Mouse (Mus musculus) kidney, postnatal 14 days (tissue): ENCODE measurements around the gene 2010111I01Rik.
"Not testable (repeated sequence)": the region's sequence is repeated elsewhere in the genome, so short reads cannot be mapped to it uniquely, and the experiment has no call there.

Source experiments
- DNase-seq: peaks from one replicate; pipeline ENCODE4 v3.0.0; 2022; ENCODE audit warnings: mixed read lengths

2010111I01Rik gene

DNA sequence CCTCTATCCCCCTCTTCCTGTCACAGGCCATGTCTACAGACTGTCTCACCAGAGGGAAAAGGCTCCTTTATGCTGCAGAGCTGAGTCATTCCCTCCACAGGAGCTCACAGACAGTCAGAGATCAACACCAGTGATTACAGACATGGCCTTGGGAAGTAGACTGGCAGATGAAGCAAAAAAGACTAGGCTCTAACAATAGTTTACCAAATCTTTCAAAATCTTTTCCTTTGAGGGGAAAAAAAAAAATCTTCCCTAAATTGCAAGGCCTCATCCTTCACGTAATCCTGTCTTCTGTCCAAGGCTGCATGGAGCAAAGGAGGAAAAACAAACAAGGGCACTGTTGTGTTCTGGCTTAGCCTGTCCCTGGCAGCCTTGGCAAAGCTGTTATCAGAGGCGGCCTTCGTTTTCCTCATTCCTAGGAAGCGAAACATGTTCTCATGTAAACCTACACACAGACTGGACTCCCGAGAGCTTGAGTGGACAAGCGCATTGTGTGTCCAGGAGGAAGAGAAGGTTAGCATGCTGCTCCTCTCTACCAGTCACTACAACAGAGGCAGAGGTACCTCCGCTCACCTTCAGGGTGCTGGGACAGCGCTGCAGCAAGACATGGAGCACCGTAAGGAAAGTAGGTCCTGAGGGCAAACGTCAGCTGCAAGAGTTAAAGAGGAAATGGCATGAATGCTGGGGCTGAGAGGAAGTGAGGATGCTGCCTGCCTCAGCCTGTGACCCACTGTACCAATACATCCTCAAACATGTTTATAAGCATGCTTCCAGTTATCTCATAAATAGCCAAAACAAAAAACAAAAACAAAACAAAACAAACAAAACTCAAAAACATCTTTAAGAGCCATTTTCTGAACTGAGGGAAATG, 360.5 kb downstream of the 2010111I01Rik start:
- no peak for DNase-seq

DNA sequence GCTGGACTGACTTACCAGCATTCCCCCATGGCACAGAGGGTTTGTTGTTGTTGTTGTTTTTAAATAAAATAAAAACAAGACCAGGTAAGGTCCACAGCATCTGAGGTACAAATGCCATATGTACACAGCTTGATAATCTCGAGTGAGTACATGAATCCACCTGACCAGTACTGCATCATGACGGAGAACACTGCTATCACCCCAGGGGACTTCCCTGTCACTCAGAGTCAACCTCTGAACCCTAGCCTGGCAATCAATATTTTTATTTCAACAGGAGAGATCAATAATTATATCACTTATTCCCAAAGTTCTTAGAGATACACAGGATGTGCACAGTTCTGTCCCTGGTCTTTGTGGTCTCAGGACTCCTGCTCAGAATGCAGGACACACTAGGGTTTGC, 361.3 kb downstream of the 2010111I01Rik start:
- DNase-seq = no peak

GRCm38 (mm10) chr13:63330236-63330860, 365.7 kb downstream of the 2010111I01Rik start:
- no peak for DNase-seq

GRCm38 (mm10) chr13:63331379-63331778, 366.7 kb downstream of the 2010111I01Rik start:
- peak; percentile 85 for DNase-seq

DNA sequence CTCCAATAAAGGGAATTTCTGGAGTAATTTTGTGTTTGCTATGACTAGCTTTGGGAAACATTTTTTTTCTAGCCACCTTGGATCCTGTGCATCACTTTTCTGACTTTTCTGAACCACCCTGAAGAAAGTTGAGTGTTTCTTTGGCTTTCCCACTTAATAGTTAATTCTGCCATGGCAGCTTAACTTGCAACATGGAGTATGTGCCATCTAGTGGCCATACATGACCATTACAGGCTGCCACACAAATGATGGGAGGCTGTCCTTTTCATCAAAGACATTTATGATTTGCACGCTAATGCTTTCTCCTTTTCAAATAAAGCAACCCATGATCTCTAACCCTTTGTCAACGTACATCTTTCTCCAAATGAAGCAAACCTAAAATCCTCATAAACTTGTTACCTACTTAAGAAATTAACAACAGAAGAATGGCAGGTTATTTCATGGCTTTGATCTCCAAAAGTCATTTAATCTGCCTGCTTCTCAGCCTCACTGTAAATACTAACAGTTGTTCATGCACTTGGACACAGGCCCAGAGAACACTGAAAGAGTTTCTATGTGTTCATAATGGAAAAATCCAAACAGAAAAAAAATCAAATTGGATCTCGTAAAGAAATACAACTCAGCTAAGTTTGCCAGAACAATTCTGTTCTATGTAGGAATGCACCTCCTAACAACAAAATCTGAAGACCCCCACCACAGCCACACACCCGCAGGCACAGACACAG, 368.0 kb downstream of the 2010111I01Rik start:
- DNase-seq = peak; percentile 77

GRCm38 (mm10) chr13:63335421-63336134, 370.9 kb downstream of the 2010111I01Rik start:
- DNase-seq = peak; percentile 51

DNA sequence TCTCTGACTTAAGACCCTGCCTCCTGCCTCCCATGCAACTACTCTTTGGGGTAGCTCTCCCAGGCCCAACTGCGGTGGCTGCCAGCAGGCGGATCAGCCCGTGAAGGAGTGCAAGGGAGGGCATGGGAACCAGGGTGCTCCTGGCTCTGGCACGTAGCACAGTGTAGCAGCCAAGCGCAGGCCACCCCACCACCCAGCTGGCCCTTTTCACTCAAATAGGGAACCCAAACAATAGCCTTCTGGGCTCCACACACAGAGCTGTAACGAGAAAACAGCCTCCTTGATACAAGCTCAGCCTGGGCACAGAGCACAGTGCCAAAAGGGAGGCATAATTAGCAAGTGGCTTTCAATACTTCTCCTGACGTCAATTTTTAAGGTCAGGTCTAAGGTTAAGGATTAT, 371.6 kb downstream of the 2010111I01Rik start:
- no peak for DNase-seq

- no peak for DNase-seq
Observed at GRCm38 (mm10) chr13:63337239-63337960, 372.7 kb downstream of the 2010111I01Rik start.

DNA sequence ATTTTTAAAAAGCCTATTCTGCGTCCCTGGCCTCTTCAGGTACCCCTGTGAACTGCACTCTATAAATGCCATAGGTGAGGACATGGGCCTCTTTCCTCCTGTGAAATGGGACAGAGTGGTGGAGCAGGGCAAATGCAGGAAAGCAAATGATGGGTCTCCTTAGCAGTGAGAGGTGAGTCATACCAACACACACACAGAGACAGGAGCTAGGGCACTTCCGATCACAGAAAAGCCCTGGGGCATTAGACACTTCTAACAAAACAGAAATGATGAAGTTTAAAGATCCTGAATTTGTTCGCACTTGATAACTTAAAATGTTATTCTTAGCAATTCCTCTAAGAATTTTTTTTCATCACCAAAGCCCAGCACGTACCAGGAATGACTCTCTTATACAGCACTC, 375.3 kb downstream of the 2010111I01Rik start:
- no peak for DNase-seq

- DNase-seq = no peak
Observed at GRCm38 (mm10) chr13:63342781-63343180, 378.1 kb downstream of the 2010111I01Rik start.

GRCm38 (mm10) chr13:63344481-63344880, 379.8 kb downstream of the 2010111I01Rik start:
- no peak for DNase-seq

DNA sequence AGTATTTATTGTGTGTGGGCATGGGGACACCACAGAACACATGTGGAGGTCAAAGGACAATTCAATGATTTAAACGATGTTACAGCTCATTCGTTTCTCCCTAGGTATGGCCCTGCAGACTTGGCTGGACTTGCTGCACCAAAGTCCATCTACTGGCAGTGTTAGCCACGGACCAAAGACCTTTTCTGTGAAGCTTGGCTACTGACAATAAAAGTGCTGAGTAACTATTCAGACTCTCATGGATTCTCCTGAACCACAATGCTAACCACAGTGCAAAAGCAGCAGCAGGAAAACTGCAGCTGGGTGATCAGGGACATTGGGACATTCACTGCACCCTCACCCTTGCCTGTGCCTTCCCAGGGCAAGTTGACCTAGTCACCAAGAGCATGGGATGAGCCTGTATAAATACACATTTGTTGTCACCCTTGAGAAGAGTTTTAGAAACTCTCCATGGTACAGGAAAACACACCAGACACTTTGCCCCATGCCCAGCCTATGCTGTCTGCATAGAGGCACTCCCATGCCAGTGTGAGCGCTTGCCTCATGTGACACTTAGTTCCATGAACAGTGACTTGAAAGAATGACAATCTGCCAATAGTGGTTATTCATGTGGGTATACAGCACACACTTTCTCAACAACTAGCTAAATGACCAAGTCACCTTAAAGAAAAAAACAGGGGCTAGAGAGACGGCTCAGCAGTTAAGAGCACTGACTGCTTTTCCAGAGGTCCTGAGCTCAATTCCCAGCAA, 381.0 kb downstream of the 2010111I01Rik start:
- DNase-seq = peak; percentile 62

DNA sequence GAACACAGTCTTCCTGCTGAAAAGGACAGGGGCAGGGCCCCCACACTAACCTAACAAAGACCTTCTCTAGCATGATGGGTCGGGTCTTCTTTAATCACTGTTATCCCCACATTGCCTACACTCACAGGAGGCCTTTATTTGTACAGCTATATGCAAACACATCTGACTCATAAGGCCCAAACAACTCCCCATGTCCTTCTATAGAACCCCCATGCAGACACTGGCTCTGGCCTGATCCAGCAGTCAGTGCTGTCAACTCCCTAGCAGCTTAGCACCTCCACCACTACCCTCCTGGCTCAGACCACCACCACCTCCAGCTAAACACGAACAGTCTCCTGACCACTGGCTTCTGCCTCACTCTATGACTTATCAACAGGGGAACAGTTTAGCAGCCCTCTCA, 382.9 kb downstream of the 2010111I01Rik start:
- DNase-seq = no peak

DNA sequence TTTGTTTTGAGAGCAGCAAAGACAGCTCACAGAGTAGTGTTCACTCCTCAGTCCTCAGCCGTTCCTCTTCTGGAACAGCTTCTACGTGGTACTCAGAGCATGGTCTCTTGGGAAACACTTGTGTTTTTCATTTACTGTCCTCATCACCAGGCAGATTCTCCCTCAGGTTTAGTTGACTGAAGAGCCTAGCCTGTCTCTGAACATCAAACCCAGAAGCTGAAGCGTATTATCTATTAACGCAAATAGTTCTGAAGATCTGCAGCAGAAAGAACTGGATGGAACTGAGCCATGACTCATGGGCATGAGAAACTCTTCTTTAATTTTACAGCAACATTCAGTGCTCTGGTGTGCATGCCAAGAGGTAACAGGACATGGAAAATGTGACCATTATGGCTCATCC, 385.4 kb downstream of the 2010111I01Rik start:
- DNase-seq = no peak

DNA sequence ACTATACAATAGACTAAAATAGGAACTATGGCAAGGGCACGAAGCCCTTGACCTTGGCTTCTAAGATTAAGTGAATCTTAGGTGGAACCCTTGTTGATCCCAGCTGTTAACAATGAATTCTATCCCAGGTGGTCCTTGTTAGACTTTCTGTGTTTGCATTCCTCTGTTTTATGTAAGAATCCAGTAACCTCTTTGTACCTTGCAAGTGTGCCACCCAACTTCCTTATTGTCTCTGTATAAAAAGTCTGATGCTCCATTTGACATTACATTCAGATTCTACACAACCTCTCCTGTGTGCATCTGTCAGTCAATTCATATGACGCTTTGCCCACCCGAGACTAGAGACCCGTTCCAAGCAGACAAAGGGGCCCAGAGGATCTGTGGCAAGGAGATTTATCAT, 388.6 kb downstream of the 2010111I01Rik start:
- not testable (repeated sequence) for DNase-seq

GRCm38 (mm10) chr13:63356101-63356500, 391.4 kb downstream of the 2010111I01Rik start:
- no peak for DNase-seq

DNA sequence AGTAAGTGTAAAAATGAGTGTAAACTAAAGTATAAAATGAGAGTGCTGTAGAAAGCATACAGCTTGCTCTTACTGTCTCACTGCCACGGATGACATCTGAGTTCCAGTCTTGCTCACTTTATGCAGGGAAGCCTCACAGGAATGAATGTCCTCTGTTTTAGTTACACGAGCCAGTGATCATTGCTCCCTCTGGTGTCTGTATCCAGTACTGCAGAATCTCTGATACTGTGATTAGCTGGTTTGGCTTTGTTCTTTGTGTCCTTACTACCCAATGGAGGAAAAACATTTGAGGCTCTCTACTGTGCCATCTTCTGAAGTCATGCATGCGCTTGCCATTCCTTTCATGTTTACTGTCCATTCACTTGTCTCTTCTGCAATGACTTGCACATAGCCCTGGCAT, 391.9 kb downstream of the 2010111I01Rik start:
- DNase-seq = peak; percentile 80

DNA sequence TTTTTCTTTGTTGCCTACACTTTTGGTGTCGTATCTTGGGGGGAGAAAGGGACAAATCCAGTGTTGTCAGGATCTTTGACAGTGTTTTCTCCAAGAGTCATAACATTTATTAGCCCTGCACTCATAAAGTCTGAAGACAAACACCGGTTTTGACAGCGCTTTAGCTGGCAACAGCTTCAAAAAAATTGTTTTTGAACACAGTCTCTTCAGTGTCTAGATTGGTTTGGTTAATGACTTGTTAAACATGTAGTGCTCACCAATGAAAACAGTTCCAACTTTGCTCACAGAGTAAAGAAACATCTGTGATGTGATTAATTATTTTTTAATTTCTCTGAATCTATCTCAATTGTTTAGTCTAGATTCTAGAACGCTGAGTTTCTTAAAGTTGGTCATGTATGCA, 394.7 kb downstream of the 2010111I01Rik start:
- DNase-seq = no peak

DNA sequence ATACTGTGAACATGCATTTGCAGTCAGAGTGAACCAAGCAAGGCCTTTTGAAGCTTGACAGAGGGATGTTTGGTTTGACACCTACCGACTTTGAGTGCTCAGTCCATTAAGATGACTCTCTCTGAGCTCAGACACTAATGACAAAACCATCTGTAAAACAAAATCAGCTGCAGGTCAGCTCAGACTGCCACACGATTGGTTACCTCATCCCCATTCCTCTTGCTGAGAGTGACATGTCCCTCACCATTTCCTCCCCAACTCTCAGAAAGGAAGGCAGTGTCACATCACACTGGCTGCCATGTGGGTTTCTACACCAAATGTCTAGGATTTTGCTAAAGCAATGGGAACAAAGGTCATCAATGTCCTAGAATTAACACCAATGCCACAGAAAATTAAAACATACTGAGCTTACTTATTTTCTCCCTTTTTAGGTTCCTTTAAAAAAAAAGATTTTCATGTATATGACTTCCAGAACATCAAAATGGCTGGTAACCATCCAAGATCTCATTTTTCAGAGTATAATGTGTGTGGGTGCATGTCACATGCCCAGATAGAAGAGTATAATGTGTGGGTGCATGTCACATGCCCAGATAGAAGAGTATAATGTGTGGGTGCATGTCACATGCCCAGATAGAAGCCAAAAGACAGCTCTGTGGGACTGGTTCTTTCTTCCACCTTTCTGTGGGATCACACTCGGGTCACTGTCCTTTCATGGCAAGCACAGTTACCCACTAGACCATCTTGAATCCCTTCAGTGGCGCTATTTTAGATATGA, 395.6 kb downstream of the 2010111I01Rik start:
- no peak for DNase-seq

DNA sequence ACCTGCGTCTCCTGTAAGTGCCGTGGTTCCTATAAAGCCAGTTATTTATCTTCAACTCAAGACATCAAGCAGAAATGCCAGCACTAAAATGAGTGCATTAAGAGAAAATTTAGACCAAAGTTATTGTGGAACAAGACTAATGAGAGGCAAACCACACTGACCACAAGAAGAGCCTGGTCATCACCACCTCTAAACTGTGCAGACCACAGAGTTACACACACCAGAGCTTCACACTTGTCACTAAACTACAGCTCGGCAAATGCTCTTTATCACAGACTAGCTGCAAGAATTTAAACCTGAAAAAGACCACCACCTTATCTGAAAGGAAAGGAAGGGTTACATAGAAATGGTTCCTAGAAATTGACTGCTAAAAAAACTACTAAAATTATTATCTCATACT, 397.1 kb downstream of the 2010111I01Rik start:
- DNase-seq = no peak
